8 mouse cellular contexts compared by ENCODE assay signal in genomic region chr8:122443262-122444006, GRCm38 (mm10). TPM values are rescaled to one million over a fixed set of nuclear protein-coding genes. Genes with fewer than 3 reads are reported as not detected.
DNase-seq lines count a peak whose midpoint lies in the region; ATAC-seq lines count a peak whose summit lies in the region.

Mvd (minus strand) TSS chr8:122443422.

- WGBS in hindbrain, embryonic 11.5 days = under 1% methylated on average over 47 of the region's 47 CpGs

- ATAC-seq in hindbrain, embryonic 11.5 days (ENCODE audit: low FRiP score) = peak; percentile 98

- no peaks in the 10 kb centered on the region for H3K9me3 ChIP-seq in hindbrain, embryonic 11.5 days (ENCODE audit: control insufficient read depth, low read length)

- DNase-seq in Muller cell, postnatal 12 days (ENCODE audit: inconsistent ontology term) = peak; percentile 99
- DNase-seq in cerebellum, adult 9-11 months = peak; percentile 100
- DNase-seq in frontal cortex, adult 2 months (ENCODE audit: extremely low spot score in 1 of 2, low spot score in 1 of 2) = peak; percentile 99
- peak; percentile 99 for DNase-seq in hindbrain, embryonic 11.5 days (ENCODE audit: low spot score)
- peak; percentile 98 to 99 for DNase-seq in layer of hippocampus, postnatal 10 days (ENCODE audit: low spot score in 2 of 2)
- DNase-seq in lung, postnatal 10 days = peak; percentile 100
- peak; percentile 98 for DNase-seq in ovary, postnatal 36 days (ENCODE audit: low spot score)
- DNase-seq in thymus, postnatal 25 days = peak; percentile 97

- H3K4me1 ChIP-seq in hindbrain, embryonic 11.5 days (replicated peaks; ENCODE audit: control insufficient read depth, insufficient read depth, low read length) = peaks cover 4% of the 10 kb centered on the region

- H3K27me3 ChIP-seq in hindbrain, embryonic 11.5 days (ENCODE audit: control insufficient read depth, insufficient read depth, low read length) = no peaks in the 10 kb centered on the region

- peak within 1 kb of the TSS; percentile 91 for H3K27ac ChIP-seq in hindbrain, embryonic 11.5 days (ENCODE audit: low read depth, low read length)

- H3K9ac ChIP-seq in hindbrain, embryonic 11.5 days (ENCODE audit: low read depth, low read length) = peak within 1 kb of the TSS; percentile 71

- H3K36me3 ChIP-seq in hindbrain, embryonic 11.5 days (ENCODE audit: control insufficient read depth, insufficient read depth, low read length) = no peaks in the 10 kb centered on the region

- H3K4me2 ChIP-seq in hindbrain, embryonic 11.5 days (replicated peaks; ENCODE audit: low read depth, low read length) = peak within 1 kb of the TSS; percentile 53

- peak within 1 kb of the TSS; percentile 48 for H3K4me3 ChIP-seq in hindbrain, embryonic 11.5 days (ENCODE audit: low read depth, low read length)

RNA-seq across cellular contexts. Expression of gene Mvd, which starts in this region (rescaled TPM):
- polyA plus RNA-seq in frontal cortex, adult 2 months (2012; rRNA removed) = 31.2 and 35.9 TPM in 2 replicates
- polyA plus RNA-seq in hindbrain, embryonic 11.5 days (2014; fragmentation: Nextera tagmentation; extraction: Ambion mirVana) = 46.3 and 49.2 TPM in 2 replicates
- 10 to 100 TPM; 50.9 to 56.4 TPM for total RNA-seq in layer of hippocampus, postnatal 10 days (2021)

Comparison
In these comparisons a context has a peak if more than half of its experiments do, and no peak if none do; other contexts are left out.
1. Peak in every context shown above with its lines: DNase-seq, ATAC-seq, H3K4me3 ChIP-seq and H3K27ac ChIP-seq.